Mouse (Mus musculus) brown adipose tissue, adult 24 weeks (tissue): Measurements from ENCODE around the gene Atg7. TPM values are rescaled to one million over a fixed set of nuclear protein-coding genes. Genes with fewer than 3 reads are reported as not detected.

Source experiments
- H3K27ac ChIP-seq: fragments of 200-500 bp; replicated peaks from 2 replicates; pipeline ENCODE4 v1.5.1; 2012; ENCODE audit warnings: low read depth, mild to moderate bottlenecking, low read length
- H3K4me1 ChIP-seq: fragments of 200-500 bp; 2 replicates; pipeline ENCODE4 v1.6.1; 2012; ENCODE audit warnings: low read length, mixed read lengths; ENCODE audit not compliant: control insufficient read depth, insufficient read depth, insufficient read length
- H3K4me3 ChIP-seq: fragments of 200-500 bp; 2 replicates; pipeline ENCODE4 v1.5.1; 2012; ENCODE audit warnings: low read depth, mild to moderate bottlenecking, low read length, moderate library complexity; ENCODE audit not compliant: insufficient read depth
- polyA plus RNA-seq: library from polyadenylated mRNA; stranded (reverse); fragments of >200 nt; gene quantifications from 2 replicates; pipeline ENCODE4 v1.2.4, GENCODE M21; 2012; ENCODE audit not compliant: missing spikeins, insufficient read depth, insufficient read length

The Atg7 gene
- polyA plus RNA-seq, 1 experiment = 20.5 TPM

GRCm38 (mm10) chr6:114901321-114901824 lies 258.5 kb downstream of the Atg7 start:
- Histone ChIP-seq H3K4me1 (peaks cover 52% of the 10 kb centered on the region), H3K4me3 (no peak overlapping the region), H3K27ac (peak overlapping the region; percentile 46)

- H3K4me1 ChIP-seq = peaks cover 48% of the 10 kb centered on the region
- H3K27ac ChIP-seq = no peak overlapping the region
Observed at GRCm38 (mm10) chr6:114901921-114902320, 259.0 kb downstream of the Atg7 start.

GRCm38 (mm10) chr6:114904233-114904632 lies 261.3 kb downstream of the Atg7 start:
- H3K27ac ChIP-seq = no peak overlapping the region
- peaks cover 46% of the 10 kb centered on the region for H3K4me1 ChIP-seq
- H3K4me3 ChIP-seq = no peak overlapping the region

More at GRCm38 (mm10) chr6:114901921-114902320, 259.0 kb downstream of the Atg7 start:
- no peak overlapping the region for H3K4me3 ChIP-seq

GRCm38 (mm10) chr6:114904818-114905217 lies 261.9 kb downstream of the Atg7 start:
- Histone ChIP-seq H3K4me3 (no peak overlapping the region), H3K27ac (no peak overlapping the region), H3K4me1 (peaks cover 43% of the 10 kb centered on the region)

- no peak overlapping the region for H3K4me3 ChIP-seq
- no peak overlapping the region for H3K27ac ChIP-seq
- H3K4me1 ChIP-seq = peaks cover 40% of the 10 kb centered on the region
Observed at GRCm38 (mm10) chr6:114905253-114906028, 262.5 kb downstream of the Atg7 start.

GRCm38 (mm10) chr6:114906209-114906608 lies 263.3 kb downstream of the Atg7 start:
- Histone ChIP-seq H3K4me1 (peaks cover 40% of the 10 kb centered on the region), H3K4me3 (no peak overlapping the region), H3K27ac (no peak overlapping the region)

- peaks cover 40% of the 10 kb centered on the region for H3K4me1 ChIP-seq
- H3K27ac ChIP-seq = no peak overlapping the region; the same call in 1 of the 2 replicates
- H3K4me3 ChIP-seq = no peak overlapping the region
Observed at GRCm38 (mm10) chr6:114907459-114907858, 264.6 kb downstream of the Atg7 start.

GRCm38 (mm10) chr6:114909801-114910200 lies 266.9 kb downstream of the Atg7 start:
- Histone ChIP-seq H3K4me1 (peaks cover 41% of the 10 kb centered on the region), H3K4me3 (no peak overlapping the region), H3K27ac (no peak overlapping the region)

Other genes starting within 250 kb of the Atg7 start
- gene Hrh1, start 245.2 kb upstream of the Atg7 start, polyA plus RNA-seq = 0.75 TPM in 1 of 2 replicates, not detected in the other